Mouse (Mus musculus): ENCODE data around the gene Krt42.
"Not testable (repeated sequence)": the region's sequence is repeated elsewhere in the genome, so short reads cannot be mapped to it uniquely, and the experiment has no call there.

Krt42 gene

DNA sequence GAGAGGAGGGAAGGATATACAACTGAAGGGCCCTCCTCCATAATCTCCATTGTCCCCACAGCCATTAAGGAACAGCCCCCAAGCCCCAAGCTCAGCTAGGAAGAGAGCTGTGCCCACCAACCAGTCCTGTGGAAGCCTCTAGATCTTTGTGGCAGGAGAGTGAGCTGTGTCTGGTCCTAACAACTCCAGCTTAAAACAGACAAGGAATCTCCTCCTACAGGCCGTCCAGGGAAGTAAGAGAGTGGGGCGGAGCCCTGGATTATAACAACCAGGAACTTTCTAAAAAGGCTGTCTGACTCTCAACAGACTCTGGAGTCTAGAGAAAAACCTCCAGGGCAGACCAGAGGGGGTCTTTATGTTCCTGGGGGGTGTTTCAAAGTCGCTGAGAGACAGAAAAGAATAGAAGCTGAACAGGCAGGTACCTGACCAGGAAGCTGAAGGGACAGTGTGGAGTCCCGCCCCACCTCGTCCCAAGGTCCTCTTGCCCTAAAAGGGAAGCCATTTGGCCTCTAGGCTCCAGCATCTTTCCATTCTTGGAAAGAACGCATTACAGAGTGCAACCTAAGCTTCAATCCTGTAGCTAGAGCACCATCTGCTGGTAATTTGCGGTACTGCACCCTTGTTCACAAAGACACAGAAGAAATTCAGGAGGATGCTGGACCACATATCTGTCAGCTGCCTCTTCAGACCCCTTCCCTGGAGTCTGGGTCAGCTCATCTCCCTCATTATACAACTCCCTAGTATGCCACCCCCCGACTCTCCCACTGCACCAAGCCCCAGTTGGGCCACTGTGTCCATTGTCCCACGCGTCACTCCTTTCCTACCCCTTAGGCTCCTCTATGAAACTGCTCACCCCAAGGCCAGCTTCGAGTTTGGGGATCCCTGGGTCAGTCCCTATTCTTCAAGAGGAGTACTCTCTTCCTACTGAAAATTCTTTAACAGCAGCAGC lies 12.2 kb upstream of the Krt42 start:
- DNase-seq (ENCODE audit: low spot score in 2 of 2) = peak; percentile 59 to 88

DNA sequence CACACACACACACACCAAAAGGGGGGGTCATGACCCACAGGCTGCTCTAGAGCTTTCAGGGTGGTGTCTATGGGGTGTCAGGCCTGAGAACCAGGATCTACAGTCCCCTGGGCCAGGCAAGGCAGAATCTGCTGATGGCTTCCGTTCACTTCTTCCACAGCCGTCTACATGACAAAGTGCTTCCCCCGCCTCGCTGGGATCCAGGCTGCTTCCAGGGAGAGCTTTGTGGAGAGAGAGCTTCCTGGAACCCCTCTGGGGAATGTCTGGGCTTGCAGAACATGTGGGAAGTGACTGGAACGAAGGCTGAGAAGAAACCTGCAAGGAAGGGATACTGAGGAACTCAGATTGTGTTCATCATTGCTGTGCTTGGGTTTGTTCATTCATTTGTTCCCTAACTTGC lies 9.1 kb upstream of the Krt42 start:
- no peak for DNase-seq (ENCODE audit: low spot score in 2 of 2)

DNA sequence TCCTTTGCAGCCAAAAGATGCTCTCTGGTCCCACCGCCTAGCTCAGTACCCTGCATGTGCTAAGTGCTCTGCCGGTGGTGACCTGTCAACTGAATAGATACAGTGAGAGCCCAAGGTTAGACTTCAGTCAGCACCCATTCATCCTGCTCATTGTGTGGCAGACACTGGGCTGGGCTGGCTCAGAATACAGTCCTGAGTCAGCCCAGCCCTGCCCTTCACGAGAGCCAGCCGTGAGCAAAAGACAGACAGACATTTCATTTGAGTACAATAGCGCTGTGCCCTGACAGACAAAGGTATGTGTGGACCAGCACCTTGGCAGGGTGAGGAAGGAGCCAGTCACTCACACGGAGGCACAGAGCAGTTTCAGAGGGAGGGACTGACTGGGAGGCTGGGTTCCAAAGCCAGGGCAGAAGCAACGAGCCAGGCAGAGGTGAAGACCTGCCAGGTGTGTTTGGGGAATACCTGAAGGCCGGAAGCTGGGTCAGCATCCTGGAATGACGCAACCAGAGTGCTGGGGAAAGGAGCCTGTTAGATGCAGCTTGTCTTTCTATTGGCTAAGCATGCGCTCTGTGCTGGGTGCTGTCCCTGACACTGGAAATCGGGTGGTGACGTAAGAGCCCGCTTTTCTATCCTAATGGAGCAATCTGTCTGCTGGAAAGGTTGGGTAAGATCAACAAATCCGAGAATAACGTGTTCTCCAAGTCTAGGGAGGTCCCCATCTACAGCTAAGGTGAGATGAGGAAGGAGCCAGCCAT lies 8.2 kb upstream of the Krt42 start:
- no peak for DNase-seq (ENCODE audit: low spot score in 2 of 2)

DNA sequence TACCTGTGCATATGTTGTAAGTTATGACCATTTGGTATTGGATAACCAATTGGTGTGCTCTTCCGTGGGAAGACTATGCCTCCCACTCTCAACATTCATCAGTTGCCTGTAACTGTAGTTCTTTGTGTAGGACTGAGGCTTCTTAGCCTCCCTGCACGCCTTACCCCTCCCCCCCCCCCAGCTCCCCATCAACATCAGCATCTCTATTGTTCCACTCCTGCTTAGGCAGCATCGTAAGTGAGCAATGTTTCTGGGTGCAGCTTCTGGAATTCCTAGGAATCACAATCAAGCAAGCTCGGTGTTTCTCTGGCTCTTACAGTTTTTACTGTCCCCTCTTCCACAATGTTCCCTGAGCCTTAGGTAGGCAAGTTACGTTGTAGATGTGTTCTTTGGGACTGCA lies 5.8 kb upstream of the Krt42 start:
- DNase-seq (ENCODE audit: low spot score in 2 of 2) = no peak

DNA sequence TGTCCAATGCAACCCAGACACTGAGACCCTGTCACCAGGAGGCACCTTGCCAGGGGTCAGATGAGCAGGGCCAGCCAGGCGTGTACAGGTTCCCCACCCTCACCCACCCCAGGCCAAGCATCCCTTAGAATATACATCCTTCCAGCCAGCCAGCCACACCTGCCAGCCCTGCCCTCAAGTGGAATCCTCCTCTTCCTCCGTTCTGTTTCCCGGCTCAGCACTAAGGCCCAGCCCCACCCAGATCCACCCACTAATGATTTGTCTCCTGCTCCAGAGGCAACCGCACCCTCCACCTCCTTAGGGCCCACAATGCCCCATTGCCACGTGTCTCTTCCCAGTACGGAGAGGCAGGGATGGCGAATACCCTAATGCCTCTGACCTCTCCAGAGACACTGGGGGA lies 5.0 kb upstream of the Krt42 start:
- DNase-seq (ENCODE audit: low spot score in 2 of 2) = no peak

DNA sequence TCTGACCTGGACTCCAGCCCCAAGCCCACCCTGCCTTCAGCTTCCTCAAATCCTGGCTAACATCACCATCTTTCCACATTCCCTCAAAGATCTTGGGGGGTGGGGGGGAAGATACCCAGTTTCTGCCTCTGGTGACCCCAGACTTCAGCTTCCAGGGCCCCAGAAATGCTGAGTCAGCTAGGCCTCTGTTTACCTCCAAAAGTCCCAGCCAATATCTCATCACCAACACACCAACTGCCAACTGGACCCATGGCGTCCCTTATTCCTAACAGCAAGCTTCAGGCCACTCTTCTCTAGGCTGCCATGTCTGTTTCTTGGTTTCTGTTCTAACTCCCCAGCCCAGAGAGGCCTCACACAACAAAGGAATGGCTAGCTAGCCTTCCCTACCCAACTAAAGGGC lies 2.2 kb upstream of the Krt42 start:
- no peak for DNase-seq (ENCODE audit: low spot score in 2 of 2)

DNA sequence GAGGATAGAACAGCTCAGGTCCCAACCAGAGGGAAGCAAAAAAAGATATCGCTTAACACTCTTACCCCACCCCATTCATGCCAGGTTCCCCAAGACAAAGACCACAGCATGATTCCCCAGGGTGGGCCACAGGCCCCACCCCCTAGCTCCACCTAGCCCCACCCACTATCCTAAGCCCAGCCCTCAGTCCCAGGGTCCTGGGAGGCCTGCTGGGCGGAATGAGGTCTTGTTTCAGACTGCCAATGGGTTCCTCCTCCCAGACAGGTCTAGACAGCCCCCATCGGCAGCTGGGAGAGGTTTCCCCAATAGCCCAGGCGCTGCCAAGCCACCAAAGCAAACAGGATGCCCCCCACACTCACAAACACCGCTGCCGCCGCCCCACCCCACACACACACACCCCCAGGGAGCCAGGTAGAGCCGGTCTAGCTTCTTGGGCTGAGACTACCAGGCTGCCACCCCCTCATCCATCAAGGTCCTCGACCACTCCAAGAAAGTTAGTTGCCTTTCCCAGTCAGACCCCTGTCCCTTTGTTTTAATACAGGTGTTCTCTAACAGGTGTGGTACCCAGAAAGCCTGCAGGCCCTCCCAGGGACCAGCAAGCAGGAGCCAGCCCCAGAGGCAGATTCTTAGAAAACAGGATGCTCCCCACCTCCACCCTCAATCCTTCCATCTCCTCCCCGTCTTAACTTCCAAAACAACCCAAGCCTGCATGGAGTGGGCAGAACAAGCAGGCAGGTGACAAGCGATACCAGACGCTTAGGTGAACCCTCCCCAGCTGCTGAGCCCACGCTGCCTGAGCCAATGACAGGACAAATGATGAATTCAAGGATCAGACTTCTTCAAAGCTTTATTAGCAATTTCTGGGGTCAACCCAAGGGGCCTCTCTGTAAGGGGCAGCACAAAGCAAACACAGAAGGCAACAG lies 7.4 kb downstream of the Krt42 start:
- DNase-seq (ENCODE audit: low spot score in 2 of 2) = peak in 1 of 2 experiments; percentile 58

DNA sequence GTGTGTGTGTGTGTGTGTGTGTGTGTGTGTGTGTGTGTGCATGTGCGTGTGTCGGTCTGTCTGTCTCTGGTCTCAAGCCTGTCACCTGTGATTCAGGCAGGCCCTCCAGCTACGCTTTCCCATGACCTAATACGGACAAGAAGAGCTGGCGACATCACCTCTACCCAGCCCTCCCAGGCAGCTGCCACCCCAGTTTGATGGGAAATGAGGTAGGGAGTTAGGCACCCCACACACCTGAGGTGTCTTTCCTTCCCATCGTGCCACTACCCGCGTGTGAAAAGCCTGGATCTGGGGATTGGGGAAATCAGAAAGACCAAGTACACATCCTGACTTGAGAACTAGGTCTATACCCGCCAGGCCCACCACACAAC lies 8.5 kb downstream of the Krt42 start:
- DNase-seq (ENCODE audit: low spot score in 2 of 2) = peak in 1 of 2 experiments; percentile 55

DNA sequence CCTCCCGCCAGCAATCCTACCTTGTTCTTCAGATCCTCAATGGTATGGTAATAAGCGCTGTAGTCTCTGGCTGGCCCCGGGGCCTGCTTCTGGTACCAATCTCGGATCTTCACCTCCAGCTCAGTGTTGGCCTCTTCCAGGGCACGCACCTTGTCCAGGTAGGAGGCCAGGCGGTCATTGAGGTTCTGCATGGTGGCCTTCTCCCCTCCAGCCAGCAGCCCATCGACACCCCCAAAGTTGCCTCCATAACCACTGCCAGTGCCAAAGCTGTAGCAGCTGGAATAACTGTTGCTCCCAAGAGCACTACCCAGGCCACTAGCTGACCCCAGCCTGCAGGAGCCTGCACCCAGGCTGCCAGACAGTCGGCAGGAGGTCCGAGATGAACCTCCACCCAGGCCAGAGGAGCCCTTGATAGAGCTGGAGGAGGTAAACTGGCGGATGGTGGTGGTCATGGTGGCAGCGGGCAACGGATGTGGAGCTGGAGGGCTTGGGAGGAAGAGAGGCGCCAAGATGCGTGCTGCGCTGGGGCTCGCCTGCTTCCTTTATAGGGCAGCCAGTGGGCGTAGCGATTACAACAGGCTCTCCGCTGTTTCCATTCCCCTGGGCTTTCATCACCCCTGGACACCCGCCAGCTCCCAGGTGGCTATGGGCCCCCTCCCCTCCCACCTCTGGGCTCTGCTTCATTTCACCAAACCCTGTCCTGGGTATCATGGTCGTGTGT lies 9.0 kb downstream of the Krt42 start, which contains the start of gene Krt17:
Krt17 (minus strand) TSS at position 516 of the 721 bp plus-strand sequence.
- peak in 1 of 2 experiments; percentile 62 for DNase-seq (ENCODE audit: low spot score in 2 of 2)

DNA sequence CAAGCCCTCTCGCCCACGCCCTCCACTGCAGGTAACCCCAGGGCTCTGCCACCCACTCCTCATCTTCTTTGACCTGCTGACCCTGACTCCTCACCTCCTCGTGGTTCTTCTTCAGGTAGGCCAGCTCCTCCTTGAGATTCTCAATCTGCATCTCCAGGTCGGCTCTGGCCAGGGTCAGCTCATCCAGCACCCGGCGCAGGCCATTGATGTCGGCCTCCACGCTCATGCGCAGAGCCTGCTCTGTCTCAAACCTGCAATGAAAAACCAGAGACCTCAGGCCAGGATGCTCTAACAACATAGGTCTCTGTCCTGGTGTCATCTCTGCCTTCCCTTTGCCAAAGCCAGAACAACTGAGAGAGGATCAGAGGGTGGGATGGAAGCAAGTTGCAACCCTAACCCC lies 10.6 kb downstream of the Krt42 start:
- DNase-seq (ENCODE audit: low spot score in 2 of 2) = peak in 1 of 2 experiments; percentile 52

DNA sequence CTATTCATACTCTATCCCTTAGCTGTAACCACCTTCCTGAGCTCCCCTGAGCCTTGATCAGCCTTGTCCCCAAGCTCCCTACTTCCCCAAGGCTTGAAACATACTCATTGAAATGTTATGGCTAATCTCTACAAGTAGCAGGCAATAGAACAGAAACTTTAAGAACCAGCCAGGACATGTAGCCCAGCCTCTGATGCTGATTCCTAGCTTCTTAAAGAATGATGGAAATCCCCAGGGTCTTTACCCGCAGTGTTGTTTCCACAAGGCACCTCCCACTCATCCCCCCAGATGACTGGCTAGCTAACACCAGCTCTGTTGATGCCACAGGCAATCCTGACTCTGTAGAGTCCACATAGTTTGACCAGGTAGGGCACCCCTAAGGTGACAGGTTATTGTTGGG lies 11.7 kb downstream of the Krt42 start:
- no peak for DNase-seq (ENCODE audit: low spot score in 2 of 2)

DNA sequence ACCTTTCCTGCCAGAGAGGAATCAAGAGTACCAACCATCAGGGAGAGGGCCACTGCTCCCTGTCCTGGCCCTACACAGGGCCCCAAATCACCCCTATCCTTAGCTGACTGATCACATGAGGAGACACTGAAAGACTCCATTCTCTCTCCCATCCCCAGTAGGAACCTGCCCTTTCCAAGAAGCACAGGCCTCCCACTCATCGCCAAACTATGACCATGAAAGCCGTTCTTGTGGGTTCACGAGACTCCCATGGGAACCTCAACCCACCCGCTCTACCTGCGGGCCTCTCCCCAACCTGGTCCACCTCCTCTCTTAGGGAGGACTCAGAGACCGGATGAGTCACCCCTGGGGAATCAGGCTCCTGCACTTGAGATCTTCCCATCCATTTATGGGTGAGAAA lies 14.2 kb downstream of the Krt42 start:
- DNase-seq (ENCODE audit: low spot score in 2 of 2) = no peak

DNA sequence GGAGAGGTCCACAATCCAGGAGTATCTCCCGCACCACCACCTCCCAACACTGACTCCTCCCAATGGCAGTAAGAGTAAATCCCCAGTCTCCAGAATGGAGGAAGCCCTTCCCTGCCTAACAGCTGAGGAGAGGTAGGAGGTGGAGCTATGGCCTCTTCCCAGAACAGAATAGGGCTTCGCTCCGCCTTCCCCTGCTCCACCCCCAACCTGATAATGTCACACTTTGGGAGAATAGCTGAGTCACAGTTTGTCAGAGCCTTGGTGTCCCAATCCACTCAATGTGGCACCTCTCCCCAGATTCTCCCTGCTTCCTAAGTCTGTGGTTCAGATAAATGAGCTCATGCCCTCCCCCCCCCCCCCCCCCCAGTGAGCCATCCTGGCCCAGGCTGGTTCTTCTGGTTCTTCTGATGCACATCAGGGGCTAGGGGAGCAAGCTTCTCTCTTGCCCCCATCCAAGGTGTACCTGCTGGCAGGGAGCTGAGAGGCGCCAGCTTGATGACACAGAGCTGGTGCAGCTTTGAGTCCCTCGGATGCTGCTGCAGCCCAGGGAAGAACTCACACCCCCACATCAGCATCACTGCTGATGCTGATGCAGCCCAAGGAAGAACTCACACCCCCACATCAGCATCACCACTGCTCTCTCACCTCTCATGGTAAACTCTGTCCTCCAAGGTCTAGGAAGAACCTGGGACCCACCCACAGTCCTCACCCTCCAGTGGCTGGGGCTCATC lies 15.1 kb downstream of the Krt42 start:
- no peak for DNase-seq (ENCODE audit: low spot score in 2 of 2)

DNA sequence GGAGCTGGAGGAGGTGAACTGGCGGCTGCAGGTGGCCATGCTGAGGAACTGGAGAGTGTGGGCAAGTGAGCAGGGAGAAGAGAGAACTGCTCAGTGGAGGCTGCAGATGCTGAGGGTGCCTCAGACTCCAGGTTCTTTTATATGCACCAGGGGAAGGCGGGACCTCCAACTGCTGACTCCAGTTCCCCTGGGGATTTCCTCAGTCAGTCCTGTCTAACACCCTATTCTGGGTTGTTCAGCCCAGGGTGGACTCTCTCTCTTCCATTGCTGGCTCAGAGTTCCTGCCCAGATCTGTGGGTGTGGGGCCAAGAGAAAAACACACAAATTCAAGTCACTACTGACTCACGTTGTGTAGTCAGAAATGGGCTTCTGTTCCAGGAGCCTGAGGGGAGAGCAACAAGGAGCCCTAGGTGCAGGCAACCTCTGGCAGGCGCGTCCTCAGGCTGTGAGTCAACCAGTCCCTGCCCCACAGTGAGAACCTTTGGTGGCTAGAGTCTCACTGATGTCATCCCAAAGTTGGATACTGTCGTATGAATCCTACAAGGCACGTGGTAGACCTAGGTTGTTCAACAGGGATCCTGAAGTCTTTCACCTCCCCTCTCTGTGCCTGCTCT lies 20.7 kb downstream of the Krt42 start, which contains the start of gene Krt16:
Krt16 (minus strand) TSS at position 51 of the 614 bp plus-strand sequence.
- DNase-seq (ENCODE audit: low spot score in 2 of 2) = no peak

DNA sequence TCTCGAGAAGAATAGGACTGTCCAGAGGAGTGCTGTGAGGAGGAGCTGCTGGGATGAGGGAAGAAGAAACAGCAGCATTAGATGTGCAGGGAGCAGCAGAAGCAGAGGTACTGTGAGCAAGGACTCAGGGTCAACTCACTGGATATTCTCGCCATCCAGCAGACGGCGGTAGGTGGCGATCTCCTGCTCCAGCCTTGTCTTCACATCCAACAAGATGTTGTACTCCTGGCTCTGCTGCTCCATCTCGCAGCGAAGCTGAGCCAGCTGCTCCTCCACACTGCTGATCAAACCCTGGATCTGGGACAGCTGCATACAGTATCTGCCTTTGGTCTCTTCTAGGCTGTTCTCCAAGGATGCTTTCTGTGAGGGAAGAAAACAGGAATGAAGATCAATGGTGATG lies 23.2 kb downstream of the Krt42 start:
- DNase-seq (ENCODE audit: low spot score in 2 of 2) = not testable (repeated sequence)

DNA sequence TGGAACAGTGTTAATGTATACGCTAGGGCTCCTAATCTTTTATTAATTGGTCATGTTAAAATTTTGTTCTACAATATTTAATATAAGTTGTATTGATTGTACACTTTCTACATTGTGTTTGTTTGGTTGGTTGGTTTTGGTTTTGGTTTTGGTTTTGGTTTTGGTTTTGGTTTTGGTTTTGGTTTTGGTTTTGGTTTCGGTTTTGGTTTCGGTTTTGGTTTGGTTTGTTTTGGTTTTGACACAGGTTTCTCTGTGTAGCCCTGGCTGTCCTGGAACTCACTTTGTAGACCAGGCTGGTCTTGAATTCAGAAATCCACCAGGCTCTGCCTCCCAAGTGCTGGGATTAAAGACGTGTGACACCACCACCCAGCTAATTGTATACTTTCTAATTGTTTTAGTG lies 29.4 kb downstream of the Krt42 start:
- not testable (repeated sequence) for DNase-seq (ENCODE audit: low spot score in 2 of 2)

DNA sequence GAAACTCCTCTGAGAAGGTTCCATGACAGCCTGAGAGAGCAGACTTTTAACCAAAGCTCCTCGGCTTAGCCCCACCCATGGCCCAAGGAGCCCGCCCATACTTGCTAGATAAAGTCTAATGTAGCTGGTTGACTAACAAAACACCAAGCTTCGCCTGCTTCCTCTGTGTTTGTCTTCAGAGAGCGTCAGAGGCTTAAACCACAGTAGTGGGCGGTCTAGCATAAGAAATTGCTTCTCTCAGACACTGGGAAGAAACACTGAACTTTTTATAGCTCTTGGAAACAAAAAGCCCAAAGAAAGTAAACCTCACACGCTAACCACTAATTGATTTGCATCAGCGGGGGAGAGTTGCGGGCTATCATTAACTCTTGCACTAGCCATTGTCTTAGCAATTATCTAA lies 47.9 kb downstream of the Krt42 start:
- DNase-seq (ENCODE audit: low spot score in 2 of 2) = no peak

DNA sequence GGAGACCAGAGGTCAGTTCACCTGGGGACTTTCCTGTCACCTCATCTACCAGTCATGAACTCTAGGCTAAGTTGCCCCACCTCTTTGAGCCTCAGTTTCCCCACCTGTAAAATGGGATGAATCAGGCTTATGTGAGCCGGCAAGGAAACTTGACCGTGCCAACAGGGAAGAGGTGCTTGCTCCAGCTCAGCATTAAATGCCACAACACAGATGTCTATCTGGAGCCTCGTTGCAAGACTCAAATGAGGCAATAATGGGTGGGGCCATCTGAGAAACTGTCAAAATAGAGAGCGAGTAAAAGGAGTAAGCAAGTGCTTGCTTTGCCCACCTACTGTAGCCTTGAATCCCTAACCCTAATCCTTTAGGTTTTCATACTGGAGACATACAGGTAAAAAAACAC lies 50.4 kb downstream of the Krt42 start:
- no peak for DNase-seq (ENCODE audit: low spot score in 2 of 2)

All from urinary bladder, postnatal 4 days (tissue).